Mouse (Mus musculus) neural tube, embryonic 13.5 days (tissue): ENCODE data around the gene Spsb4. TPM values are rescaled to one million over a fixed set of nuclear protein-coding genes. Genes with fewer than 3 reads are reported as not detected.

ENCODE experiments used
- ATAC-seq: fragments of 200-750 bp; cut with Nextera tagmentation; 2 replicates; pipeline ENCODE4 v1.8.0; 2017; ENCODE audit warnings: low read depth, mild to moderate bottlenecking, moderate TSS enrichment, moderate library complexity
- H3K27ac ChIP-seq: fragments of 300-500 bp; sonication (generic); replicated peaks from 2 replicates; pipeline ENCODE4 v1.5.1; 2015; ENCODE audit warnings: moderate library complexity, mild to moderate bottlenecking, inconsistent platforms
- H3K27me3 ChIP-seq: fragments of 300-500 bp; sonication (generic); 2 replicates; pipeline ENCODE4 v1.6.1; 2015; ENCODE audit warnings: mild to moderate bottlenecking, inconsistent platforms
- H3K36me3 ChIP-seq: fragments of 300-500 bp; sonication (generic); 2 replicates; pipeline ENCODE4 v1.6.1; 2015; ENCODE audit warnings: mild to moderate bottlenecking, inconsistent platforms
- H3K4me1 ChIP-seq: fragments of 300-500 bp; sonication (generic); replicated peaks from 2 replicates; pipeline ENCODE4 v1.6.1; 2015; ENCODE audit warnings: inconsistent platforms
- H3K4me2 ChIP-seq: fragments of 300-500 bp; sonication (generic); 2 replicates; pipeline ENCODE4 v1.6.1; 2015; ENCODE audit warnings: inconsistent platforms, mild to moderate bottlenecking, moderate library complexity
- H3K4me3 ChIP-seq: fragments of 300-500 bp; sonication (generic); 2 replicates; pipeline ENCODE4 v1.5.1; 2015; ENCODE audit warnings: mild to moderate bottlenecking, inconsistent platforms
- H3K9ac ChIP-seq: fragments of 300-500 bp; sonication (generic); 2 replicates; pipeline ENCODE4 v1.6.1; 2015; ENCODE audit warnings: moderate library complexity, mild to moderate bottlenecking, inconsistent platforms
- H3K9me3 ChIP-seq: fragments of 300-500 bp; sonication (generic); 2 replicates; pipeline ENCODE4 v1.6.1; 2016; ENCODE audit warnings: inconsistent platforms
- WGBS: fragments of 180-500 bp; shearing (Covaris S2); methylation state at CpG from one replicate; pipeline ENCODE4 v1.1.7; 2015; 5-methylcytosine and 5-hydroxymethylcytosine counted together
- polyA plus RNA-seq: library from polyadenylated mRNA; unstranded; fragments of >200 nt; fragmentation: Nextera tagmentation; extraction: Ambion mirVana; gene quantifications from 2 replicates; pipeline ENCODE4 v1.2.1, GENCODE M21; 2015

Spsb4 gene
- polyA plus RNA-seq, 1 experiment from 2014 or later = 59.6 TPM

GRCm38 (mm10) chr9:96904360-96905355 lies 114.0 kb downstream of the Spsb4 start:
- WGBS = 26% methylated on average over 7 of the region's 7 CpGs
- no peaks in the 10 kb centered on the region for H3K27me3 ChIP-seq
- peaks cover 6% of the 10 kb centered on the region; the same call in 1 of the 2 replicates for H3K4me1 ChIP-seq
- H3K9me3 ChIP-seq = no peaks in the 10 kb centered on the region
- no peaks in the 10 kb centered on the region for H3K36me3 ChIP-seq
- no peak overlapping the region for H3K9ac ChIP-seq
- H3K27ac ChIP-seq = peak overlapping the region; percentile 33; the same call in 1 of the 2 replicates
- ATAC-seq = peak; percentile 74
- no peak overlapping the region for H3K4me2 ChIP-seq
- H3K4me3 ChIP-seq = no peak overlapping the region

- H3K27ac ChIP-seq = no peak overlapping the region
- 85% methylated on average over 5 of the region's 5 CpGs for WGBS
- no peaks in the 10 kb centered on the region for H3K9me3 ChIP-seq
- ATAC-seq = no peak
- H3K36me3 ChIP-seq = no peaks in the 10 kb centered on the region
- H3K9ac ChIP-seq = no peak overlapping the region
- no peaks in the 10 kb centered on the region for H3K27me3 ChIP-seq
- peaks cover 2% of the 10 kb centered on the region; the same call in 1 of the 2 replicates for H3K4me1 ChIP-seq
- H3K4me3 ChIP-seq = no peak overlapping the region
- H3K4me2 ChIP-seq = no peak overlapping the region
These were observed 118.9 kb downstream of the Spsb4 start for GRCm38 (mm10) chr9:96899717-96900116.

GRCm38 (mm10) chr9:96899004-96899403 lies 119.6 kb downstream of the Spsb4 start:
- ATAC-seq = no peak
- no peaks in the 10 kb centered on the region for H3K9me3 ChIP-seq
- H3K9ac ChIP-seq = no peak overlapping the region
- H3K4me1 ChIP-seq = no peaks in the 10 kb centered on the region
- H3K27me3 ChIP-seq = no peaks in the 10 kb centered on the region
- H3K36me3 ChIP-seq = no peaks in the 10 kb centered on the region
- no peak overlapping the region for H3K27ac ChIP-seq
- no peak overlapping the region for H3K4me2 ChIP-seq
- H3K4me3 ChIP-seq = no peak overlapping the region

GRCm38 (mm10) chr9:96896690-96897089 lies 122.0 kb downstream of the Spsb4 start:
- Histone ChIP-seq H3K9ac (no peak overlapping the region), H3K9me3 (no peaks in the 10 kb centered on the region), H3K4me1 (peaks cover 16% of the 10 kb centered on the region), H3K4me3 (no peak overlapping the region), H3K36me3 (no peaks in the 10 kb centered on the region), H3K27me3 (no peaks in the 10 kb centered on the region), H3K27ac (no peak overlapping the region), H3K4me2 (no peak overlapping the region)
- no peak for ATAC-seq
- 97% methylated on average over 1 of the region's 1 CpGs for WGBS

- Histone ChIP-seq H3K27ac (no peak overlapping the region), H3K4me2 (no peak overlapping the region), H3K36me3 (no peaks in the 10 kb centered on the region), H3K4me1 (peaks cover 41% of the 10 kb centered on the region), H3K9me3 (no peaks in the 10 kb centered on the region), H3K27me3 (no peaks in the 10 kb centered on the region), H3K9ac (no peak overlapping the region), H3K4me3 (no peak overlapping the region)
- ATAC-seq = no peak
- WGBS = 66% methylated on average over 5 of the region's 5 CpGs
These were observed 125.1 kb downstream of the Spsb4 start for GRCm38 (mm10) chr9:96893582-96893981.

Other genes with a start within 250 kb of the Spsb4 start
- gene Pxylp1, start 126.2 kb downstream of the Spsb4 start, polyA plus RNA-seq = 31.5 and 33.4 TPM in 2 replicates
- 74.8 and 82.6 TPM in 2 replicates for gene Slc25a36, start 92.3 kb upstream of the Spsb4 start, polyA plus RNA-seq